Mouse (Mus musculus) forebrain, embryonic 11.5 days (tissue): ENCODE data around the gene Gsdma. TPM values are rescaled to one million over a fixed set of nuclear protein-coding genes. Genes with fewer than 3 reads are reported as not detected.
A peak's percentile ranks its signal among the peaks of the same experiment; 100 is the strongest.

Experiments used
- ATAC-seq: fragments of 200-750 bp; cut with Nextera tagmentation; replicated peaks from 2 replicates; pipeline ENCODE4 v1.8.0; 2017; ENCODE audit warnings: moderate TSS enrichment; ENCODE audit not compliant: low FRiP score
- DNase-seq: peaks from one replicate; pipeline ENCODE4 v3.0.0-alpha.2; 2017; ENCODE audit warnings: low spot score
- H3K27ac ChIP-seq: fragments of 300-500 bp; sonication (generic); 2 replicates; pipeline ENCODE4 v1.5.1; 2014; ENCODE audit warnings: low read depth, low read length
- H3K27me3 ChIP-seq: fragments of 300-500 bp; sonication (generic); 2 replicates; pipeline ENCODE4 v1.6.1; 2014; ENCODE audit warnings: mild to moderate bottlenecking, low read length, mixed read lengths; ENCODE audit not compliant: control insufficient read depth, insufficient read depth
- H3K36me3 ChIP-seq: fragments of 300-500 bp; sonication (generic); 2 replicates; pipeline ENCODE4 v1.6.1; 2014; ENCODE audit warnings: mild to moderate bottlenecking, low read length, moderate library complexity, mixed read lengths; ENCODE audit not compliant: control insufficient read depth, insufficient read depth
- H3K4me1 ChIP-seq: fragments of 300-500 bp; sonication (generic); replicated peaks from 2 replicates; pipeline ENCODE4 v1.6.1; 2014; ENCODE audit warnings: low read length, mixed read lengths; ENCODE audit not compliant: control insufficient read depth, insufficient read depth
- H3K4me2 ChIP-seq: fragments of 300-500 bp; sonication (generic); 2 replicates; pipeline ENCODE4 v1.6.1; 2014; ENCODE audit warnings: low read depth, mild to moderate bottlenecking, low read length, moderate library complexity, mixed read lengths; ENCODE audit not compliant: severe bottlenecking
- H3K4me3 ChIP-seq: fragments of 300-500 bp; sonication (generic); 2 replicates; pipeline ENCODE4 v1.5.1; 2014; ENCODE audit warnings: low read depth, low read length
- H3K9ac ChIP-seq: fragments of 300-500 bp; sonication (generic); 2 replicates; pipeline ENCODE4 v1.6.1; 2014; ENCODE audit warnings: low read length
- H3K9me3 ChIP-seq: fragments of 300-500 bp; sonication (generic); 2 replicates; pipeline ENCODE4 v1.6.1; 2016; ENCODE audit warnings: low read length, mixed read lengths; ENCODE audit not compliant: control insufficient read depth
- WGBS: fragments of 180-500 bp; shearing (Covaris S2); extraction: QIAGEN DNeasy Blood & Tissue Kit; methylation state at CpG from one replicate; pipeline ENCODE4 v1.1.7; 2014; 5-methylcytosine and 5-hydroxymethylcytosine counted together
- polyA plus RNA-seq: library from polyadenylated mRNA; unstranded; fragments of >200 nt; fragmentation: Nextera tagmentation; extraction: Ambion mirVana; gene quantifications from 2 replicates; pipeline ENCODE4 v1.2.1, GENCODE M21; 2014

Gene Gsdma
- polyA plus RNA-seq, 1 experiment from 2014 or later = not detected

GRCm38 (mm10) chr11:98697225-98697624 lies 33.1 kb downstream of the Gsdma start:
- Histone ChIP-seq H3K4me2 (no peak overlapping the region), H3K4me3 (no peak overlapping the region), H3K27ac (no peak overlapping the region), H3K27me3 (no peaks in the 10 kb centered on the region), H3K4me1 (no peaks in the 10 kb centered on the region), H3K9ac (no peak overlapping the region), H3K9me3 (no peaks in the 10 kb centered on the region), H3K36me3 (peaks cover 16% of the 10 kb centered on the region)
- DNase-seq = no peak
- ATAC-seq = no peak
- 94% methylated on average over 12 of the region's 12 CpGs for WGBS

GRCm38 (mm10) chr11:98698849-98699640 lies 34.9 kb downstream of the Gsdma start:
- no peak overlapping the region for H3K9ac ChIP-seq
- no peak for DNase-seq
- no peak overlapping the region for H3K4me3 ChIP-seq
- ATAC-seq = no peak
- H3K27ac ChIP-seq = no peak overlapping the region
- H3K9me3 ChIP-seq = no peaks in the 10 kb centered on the region
- H3K4me1 ChIP-seq = no peaks in the 10 kb centered on the region
- H3K4me2 ChIP-seq = no peak overlapping the region
- H3K27me3 ChIP-seq = no peaks in the 10 kb centered on the region
- 86% methylated on average over 16 of the region's 16 CpGs for WGBS
- peaks cover 9% of the 10 kb centered on the region; the same call in 1 of the 2 replicates for H3K36me3 ChIP-seq

- peaks cover 7% of the 10 kb centered on the region; the same call in 1 of the 2 replicates for H3K36me3 ChIP-seq
- no peaks in the 10 kb centered on the region for H3K9me3 ChIP-seq
- DNase-seq (peak; percentile 78), ATAC-seq (no peak)
- H3K27me3 ChIP-seq = no peaks in the 10 kb centered on the region
- no peak overlapping the region for H3K4me2 ChIP-seq
- no peak overlapping the region for H3K27ac ChIP-seq
- H3K4me1 ChIP-seq = no peaks in the 10 kb centered on the region
- 41% methylated on average over 4 of the region's 4 CpGs for WGBS
- H3K4me3 ChIP-seq = no peak overlapping the region
- no peak overlapping the region for H3K9ac ChIP-seq
Measured at GRCm38 (mm10) chr11:98699911-98700310, 35.8 kb downstream of the Gsdma start.

GRCm38 (mm10) chr11:98701213-98701670 lies 37.1 kb downstream of the Gsdma start, which contains the start of gene Csf3:
Gene Csf3 (plus strand): TSS chr11:98701263.
- ATAC-seq (no peak), DNase-seq (no peak)
- no peaks in the 10 kb centered on the region for H3K4me1 ChIP-seq
- H3K27me3 ChIP-seq = no peaks in the 10 kb centered on the region
- no peaks in the 10 kb centered on the region for H3K9me3 ChIP-seq
- H3K4me2 ChIP-seq = no peak within 1 kb of the TSS
- no peak within 1 kb of the TSS; the same call in 1 of the 2 replicates for H3K9ac ChIP-seq
- H3K27ac ChIP-seq = no peak within 1 kb of the TSS
- no peak within 1 kb of the TSS for H3K4me3 ChIP-seq
- 39% methylated on average over 10 of the region's 10 CpGs for WGBS
- peaks cover 6% of the 10 kb centered on the region; the same call in 1 of the 2 replicates for H3K36me3 ChIP-seq

GRCm38 (mm10) chr11:98702323-98702722 lies 38.2 kb downstream of the Gsdma start:
- 82% methylated on average over 5 of the region's 5 CpGs for WGBS
- ATAC-seq = no peak

GRCm38 (mm10) chr11:98705021-98705420 lies 40.9 kb downstream of the Gsdma start:
- Histone ChIP-seq H3K4me1 (no peaks in the 10 kb centered on the region), H3K4me3 (no peak overlapping the region), H3K36me3 (peaks cover 8% of the 10 kb centered on the region), H3K27me3 (no peaks in the 10 kb centered on the region), H3K4me2 (no peak overlapping the region), H3K27ac (no peak overlapping the region), H3K9ac (no peak overlapping the region), H3K9me3 (no peaks in the 10 kb centered on the region)
- DNase-seq (no peak), ATAC-seq (no peak)
- WGBS = 81% methylated on average over 10 of the region's 10 CpGs

More at GRCm38 (mm10) chr11:98702323-98702722, 38.2 kb downstream of the Gsdma start:
- Histone ChIP-seq H3K36me3 (peaks cover 8% of the 10 kb centered on the region), H3K27ac (no peak overlapping the region), H3K27me3 (no peaks in the 10 kb centered on the region), H3K4me2 (no peak overlapping the region), H3K4me3 (no peak overlapping the region), H3K9me3 (no peaks in the 10 kb centered on the region), H3K9ac (no peak overlapping the region), H3K4me1 (no peaks in the 10 kb centered on the region)
- DNase-seq = no peak

GRCm38 (mm10) chr11:98707401-98708281 lies 43.5 kb downstream of the Gsdma start:
- Histone ChIP-seq H3K27me3 (no peaks in the 10 kb centered on the region), H3K9ac (no peak overlapping the region), H3K27ac (no peak overlapping the region), H3K4me2 (no peak overlapping the region), H3K9me3 (no peaks in the 10 kb centered on the region), H3K36me3 (peaks cover 8% of the 10 kb centered on the region), H3K4me1 (no peaks in the 10 kb centered on the region), H3K4me3 (no peak overlapping the region)
- ATAC-seq (no peak), DNase-seq (no peak)
- 92% methylated on average over 22 of the region's 22 CpGs for WGBS

GRCm38 (mm10) chr11:98708282-98708956 lies 44.3 kb downstream of the Gsdma start:
- WGBS = 94% methylated on average over 19 of the region's 19 CpGs
- Histone ChIP-seq H3K9me3 (no peaks in the 10 kb centered on the region), H3K36me3 (peaks cover 8% of the 10 kb centered on the region), H3K27ac (no peak overlapping the region), H3K4me3 (no peak overlapping the region), H3K4me1 (no peaks in the 10 kb centered on the region), H3K27me3 (no peaks in the 10 kb centered on the region), H3K9ac (no peak overlapping the region), H3K4me2 (no peak overlapping the region)
- no peak for DNase-seq
- no peak for ATAC-seq
